Mouse (Mus musculus) cerebellum, adult 8-10 months (tissue): Measurements from ENCODE around the gene Lsp1.

Source experiments
- DNase-seq: peaks from one replicate; pipeline ENCODE4 v3.0.0; 2022

The Lsp1 gene

GRCm38 (mm10) chr7:142460636-142461077 lies at the start of gene Lsp1:
Gene Lsp1 (plus strand): TSS chr7:142460809.
- DNase-seq, result no peak

- no peak for DNase-seq
Observed at GRCm38 (mm10) chr7:142413285-142413684, 47.3 kb upstream of the Lsp1 start.

- DNase-seq, result no peak
Observed at GRCm38 (mm10) chr7:142415314-142415713, 45.3 kb upstream of the Lsp1 start.

- DNase-seq, result no peak
Observed at GRCm38 (mm10) chr7:142416225-142416624, 44.4 kb upstream of the Lsp1 start.

- DNase-seq, result no peak
Observed at GRCm38 (mm10) chr7:142418027-142418426, 42.6 kb upstream of the Lsp1 start.

GRCm38 (mm10) chr7:142418679-142419078 lies 41.9 kb upstream of the Lsp1 start:
- DNase-seq, result no peak

GRCm38 (mm10) chr7:142419887-142420286 lies 40.7 kb upstream of the Lsp1 start:
- no peak for DNase-seq

GRCm38 (mm10) chr7:142421826-142422225 lies 38.8 kb upstream of the Lsp1 start:
- no peak for DNase-seq

GRCm38 (mm10) chr7:142425641-142426213 lies 34.9 kb upstream of the Lsp1 start:
- no peak for DNase-seq

- DNase-seq, result no peak
Observed at GRCm38 (mm10) chr7:142428213-142428612, 32.4 kb upstream of the Lsp1 start.

- no peak for DNase-seq
Observed at GRCm38 (mm10) chr7:142430160-142430678, 30.4 kb upstream of the Lsp1 start.

- no peak for DNase-seq
Observed at GRCm38 (mm10) chr7:142431106-142431505, 29.5 kb upstream of the Lsp1 start.

- DNase-seq, result no peak
Observed at GRCm38 (mm10) chr7:142433623-142434022, 27.0 kb upstream of the Lsp1 start.

- DNase-seq, result no peak
Observed at GRCm38 (mm10) chr7:142434137-142434865, 26.3 kb upstream of the Lsp1 start, which contains the start of gene Syt8. Gene Syt8 (plus strand): TSS chr7:142434850.

GRCm38 (mm10) chr7:142435524-142435923 lies 25.1 kb upstream of the Lsp1 start:
- peak; percentile 71 for DNase-seq

GRCm38 (mm10) chr7:142437324-142437723 lies 23.3 kb upstream of the Lsp1 start:
- DNase-seq, result no peak

- DNase-seq, result no peak
Observed at GRCm38 (mm10) chr7:142439966-142440365, 20.6 kb upstream of the Lsp1 start.

- no peak for DNase-seq
Observed at GRCm38 (mm10) chr7:142440657-142441114, 19.9 kb upstream of the Lsp1 start.

GRCm38 (mm10) chr7:142441585-142441984 lies 19.0 kb upstream of the Lsp1 start, which contains the start of gene Tnni2:
Gene Tnni2 (plus strand): TSS chr7:142441808.
- no peak for DNase-seq

GRCm38 (mm10) chr7:142442081-142442907 lies 18.3 kb upstream of the Lsp1 start:
- no peak for DNase-seq

- no peak for DNase-seq
Observed at GRCm38 (mm10) chr7:142442908-142443420, 17.6 kb upstream of the Lsp1 start.

GRCm38 (mm10) chr7:142443474-142443873 lies 17.1 kb upstream of the Lsp1 start:
- DNase-seq, result no peak

- DNase-seq, result no peak
Observed at GRCm38 (mm10) chr7:142444171-142444570, 16.4 kb upstream of the Lsp1 start.
